Mouse (Mus musculus) skeletal muscle tissue, adult 2 months (tissue): ENCODE results near the gene Naaladl2.

Source experiments
- DNase-seq: peaks from one replicate; pipeline ENCODE4 v3.0.0-alpha.2; 2012; ENCODE audit warnings: low read depth, low spot score

The Naaladl2 gene

DNA sequence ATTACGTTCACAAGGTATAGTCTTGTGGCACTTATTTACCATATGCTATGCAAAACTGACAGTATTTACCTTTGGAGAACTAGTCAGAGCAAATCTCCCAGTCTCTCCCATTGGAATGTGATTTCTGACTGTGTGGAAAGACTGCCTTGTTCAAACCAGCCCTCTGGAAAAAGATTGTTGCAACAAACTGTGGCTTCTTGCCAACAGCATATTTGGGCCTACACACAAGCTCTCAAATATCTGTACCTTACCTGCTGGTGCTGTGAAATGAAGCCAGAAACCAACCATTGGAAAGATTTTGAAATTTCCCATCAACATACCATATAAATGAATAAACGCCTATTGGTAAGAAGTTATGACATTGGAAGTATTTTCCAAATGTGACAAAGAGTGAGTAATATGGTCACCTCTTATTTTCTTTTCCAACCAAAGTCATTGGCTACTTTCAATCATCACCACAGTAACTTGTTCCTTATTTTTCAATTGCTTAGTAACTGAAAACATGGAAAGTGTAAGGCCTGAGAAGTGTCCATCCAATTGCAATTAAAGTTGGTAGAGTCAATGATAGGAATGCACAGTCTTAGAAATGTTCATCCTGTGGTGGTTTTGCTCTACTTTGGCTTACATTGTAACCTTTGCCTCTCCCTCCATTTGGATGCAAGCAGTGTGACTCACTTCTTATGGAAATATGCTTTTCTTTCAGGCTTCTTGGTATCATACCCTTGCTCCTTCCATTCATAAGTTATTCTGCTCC lies 453.7 kb downstream of the Naaladl2 start:
- DNase-seq: no peak

DNA sequence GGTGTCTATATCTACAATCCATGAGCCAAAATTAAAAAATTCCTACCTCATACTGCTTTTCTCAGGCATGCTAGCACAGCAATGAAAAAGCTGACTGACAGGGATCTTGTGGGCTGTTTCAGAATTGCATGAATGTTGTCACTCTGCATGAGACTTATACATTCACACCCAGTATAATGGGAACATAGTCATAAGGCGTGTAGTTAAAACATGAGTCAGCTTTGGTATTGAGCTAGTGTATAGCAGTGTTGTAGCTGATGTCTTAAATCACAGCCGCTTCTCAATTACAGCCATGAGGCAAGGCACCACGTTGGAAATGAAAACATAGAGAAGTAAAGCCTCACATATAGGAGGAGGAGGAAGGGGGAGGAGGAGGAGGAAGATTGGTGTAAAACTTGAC lies 473.6 kb downstream of the Naaladl2 start:
- DNase-seq: no peak

GRCm38 (mm10) chr3:24668052-24668916 lies 475.8 kb downstream of the Naaladl2 start:
- DNase-seq: no peak

- DNase-seq: no peak
These were observed 478.7 kb downstream of the Naaladl2 start for GRCm38 (mm10) chr3:24665408-24665807.

GRCm38 (mm10) chr3:24663749-24664148 lies 480.3 kb downstream of the Naaladl2 start:
- DNase-seq: no peak

DNA sequence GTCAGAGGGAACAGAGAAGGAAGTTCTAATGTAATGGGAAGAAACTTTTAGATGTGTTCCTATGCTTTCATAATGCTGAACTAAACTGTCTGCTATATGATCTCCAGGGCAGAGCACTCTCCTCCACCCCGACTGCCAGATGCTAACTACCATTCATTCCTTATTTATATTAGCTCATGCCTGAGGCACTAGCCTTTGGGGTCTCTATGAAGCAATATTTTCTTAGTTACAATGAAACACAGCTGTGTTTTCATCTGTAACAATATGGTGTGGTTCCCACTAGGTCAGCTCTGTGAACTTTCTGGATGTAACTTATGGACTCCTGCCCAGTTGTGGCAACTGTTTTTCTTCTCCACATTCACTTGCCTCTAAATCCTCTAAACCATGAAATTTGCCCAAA lies 514.0 kb downstream of the Naaladl2 start:
- DNase-seq: peak; percentile 16

DNA sequence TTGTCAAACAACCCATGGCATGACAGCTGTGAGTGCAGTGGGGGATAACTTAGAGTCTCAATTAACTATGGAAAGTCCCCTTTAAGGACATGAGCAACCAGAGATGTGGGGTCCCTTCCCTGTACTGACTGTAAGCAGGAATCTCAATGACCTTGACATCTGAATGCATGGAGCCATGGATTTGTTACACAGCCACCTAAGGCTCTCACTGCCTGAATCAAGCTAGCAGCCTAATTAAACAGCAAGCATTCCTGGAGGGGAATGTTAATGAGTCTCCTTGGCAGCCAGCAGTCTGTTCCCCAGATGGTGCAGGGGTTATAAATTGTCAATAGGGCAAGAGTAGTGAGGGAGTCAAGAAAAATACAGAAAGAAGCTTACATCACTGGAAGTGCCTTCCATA lies 538.6 kb downstream of the Naaladl2 start:
- no peak for DNase-seq

DNA sequence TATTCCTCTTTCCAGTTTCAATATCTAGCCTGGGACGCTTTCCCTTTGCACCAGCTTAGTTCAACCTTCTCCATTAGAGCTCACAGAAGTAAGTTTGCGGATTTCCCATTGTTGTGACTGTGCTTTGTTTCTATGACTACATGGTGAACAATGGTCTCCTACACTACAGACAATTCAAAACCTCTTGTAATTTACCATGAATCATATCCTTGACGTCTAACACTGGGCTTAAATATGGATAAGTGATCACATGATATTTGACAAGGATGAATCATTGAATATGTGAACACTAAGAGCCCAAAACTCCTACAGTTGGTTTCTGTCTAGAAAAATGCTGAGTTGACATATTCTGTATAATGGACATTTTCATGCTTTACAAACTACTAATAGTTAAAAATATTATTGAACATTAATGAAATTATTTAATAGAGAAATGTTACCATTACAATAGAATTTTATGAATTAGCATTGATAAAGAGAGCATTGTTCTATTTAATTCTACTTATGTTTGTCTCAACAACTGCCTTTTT lies 539.2 kb downstream of the Naaladl2 start:
- no peak for DNase-seq

- DNase-seq: no peak
These were observed 548.6 kb downstream of the Naaladl2 start for GRCm38 (mm10) chr3:24595447-24595846.

DNA sequence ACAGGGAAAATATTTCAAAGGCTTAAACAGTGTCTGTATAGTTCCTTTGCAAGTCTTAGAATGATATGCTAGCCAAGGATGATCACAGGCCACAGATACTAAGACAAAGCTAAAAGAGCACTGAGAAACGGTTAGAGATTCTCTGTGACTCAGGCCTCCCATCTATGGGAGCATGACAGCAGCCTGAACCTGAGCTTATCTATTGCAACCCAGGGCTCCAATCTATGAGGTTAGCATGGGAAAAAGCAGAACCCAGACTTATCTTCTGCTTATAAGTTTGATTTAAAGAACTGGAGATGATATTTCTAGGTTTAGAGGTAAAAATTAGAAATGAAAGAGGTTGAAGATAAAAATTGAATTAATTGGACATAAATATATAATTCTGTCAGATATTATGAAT lies 587.4 kb downstream of the Naaladl2 start:
- DNase-seq: no peak

- DNase-seq: no peak
These were observed 590.4 kb downstream of the Naaladl2 start for GRCm38 (mm10) chr3:24553701-24554100.

DNA sequence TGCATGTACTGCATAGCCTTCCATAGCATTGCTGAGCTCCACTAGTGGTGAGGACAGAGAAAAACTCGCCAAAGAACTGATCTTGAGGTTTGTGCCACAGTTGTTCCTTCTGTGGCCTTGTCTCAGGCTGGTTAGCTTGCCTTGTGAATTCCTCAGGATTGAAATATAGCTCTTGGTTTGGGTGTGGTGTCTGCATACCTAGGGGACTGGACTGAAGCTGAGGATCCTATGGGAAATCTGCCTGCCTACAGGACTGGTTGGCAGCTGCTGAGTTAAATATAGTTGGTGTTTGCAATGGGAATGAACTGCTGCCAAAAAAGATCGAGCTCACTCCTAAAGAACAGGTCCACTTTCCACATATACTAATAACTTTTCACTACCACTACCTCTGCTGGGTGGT lies 591.4 kb downstream of the Naaladl2 start:
- no peak for DNase-seq

DNA sequence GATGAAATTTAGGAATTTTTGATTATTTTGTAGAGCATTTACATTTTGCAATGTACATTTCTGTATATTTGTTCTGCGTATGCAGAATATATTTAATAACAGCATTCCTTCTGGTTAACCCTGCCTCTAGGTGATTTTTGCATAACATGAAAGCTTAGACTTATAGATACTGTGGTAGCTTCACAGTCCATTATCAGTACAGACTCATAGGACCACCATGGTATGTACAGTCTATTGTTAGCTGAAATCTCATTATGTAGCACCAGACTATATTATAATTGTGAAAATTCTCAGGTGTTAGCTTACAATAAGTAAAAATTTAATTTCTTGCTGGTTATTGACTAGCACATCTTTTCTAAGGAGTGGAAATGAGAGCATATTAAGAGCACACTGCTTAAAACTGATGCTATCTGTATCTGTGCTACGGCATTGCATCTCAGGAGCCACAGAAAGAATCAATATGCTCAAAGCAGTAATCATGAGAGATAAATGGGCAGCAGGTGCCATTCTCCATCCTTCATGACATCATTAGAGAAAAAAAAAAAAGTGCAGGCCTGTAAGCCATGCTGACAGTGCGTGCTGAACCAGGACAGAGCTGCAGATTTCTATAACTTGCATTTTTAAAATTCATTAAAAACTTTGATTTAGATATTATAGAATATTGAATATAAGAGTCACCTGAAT lies 610.1 kb downstream of the Naaladl2 start:
- DNase-seq: no peak

DNA sequence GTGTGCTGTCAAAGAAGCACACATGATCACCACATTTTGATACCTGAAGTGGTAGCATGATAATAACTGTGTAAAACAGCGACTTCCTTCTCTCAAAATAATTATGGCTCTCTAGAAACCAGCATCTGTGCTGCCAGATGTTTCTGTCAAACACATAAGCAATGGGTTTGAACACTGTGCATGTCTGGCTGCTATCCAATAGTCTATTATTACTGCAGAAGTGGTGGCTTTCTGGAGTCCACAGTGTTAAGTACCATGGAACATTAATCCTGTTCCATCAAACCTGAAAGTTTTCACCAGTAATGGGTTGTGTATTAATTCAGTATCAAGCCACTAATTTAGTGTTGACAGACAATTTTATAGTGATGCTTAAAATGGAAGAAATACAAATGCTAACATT lies 629.1 kb downstream of the Naaladl2 start:
- no peak for DNase-seq

- no peak for DNase-seq
These were observed 657.5 kb downstream of the Naaladl2 start for GRCm38 (mm10) chr3:24486456-24487112.

GRCm38 (mm10) chr3:24463941-24464340 lies 680.1 kb downstream of the Naaladl2 start:
- DNase-seq: no peak

GRCm38 (mm10) chr3:24440621-24441020 lies 703.4 kb downstream of the Naaladl2 start:
- no peak for DNase-seq

- peak; percentile 32 for DNase-seq
These were observed 711.3 kb downstream of the Naaladl2 start for GRCm38 (mm10) chr3:24432761-24433160.

DNA sequence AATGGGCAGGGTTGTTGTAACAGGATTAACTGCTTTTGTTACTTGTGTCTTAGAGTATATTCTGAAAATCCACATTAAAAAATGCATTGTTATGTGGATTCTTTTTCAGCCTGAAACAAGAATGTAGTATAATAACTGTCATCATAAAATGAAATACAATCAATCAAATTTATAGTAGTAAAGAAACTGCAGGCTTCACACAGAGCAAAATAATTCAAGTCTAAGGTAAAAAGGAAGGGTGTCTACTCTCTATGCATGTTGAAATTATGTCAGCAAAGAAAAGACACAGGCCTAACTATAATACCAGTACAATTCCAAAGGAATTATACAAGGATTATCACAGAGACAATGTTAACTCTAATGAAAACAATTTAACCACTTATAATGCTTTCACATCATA lies 752.3 kb downstream of the Naaladl2 start:
- no peak for DNase-seq

DNA sequence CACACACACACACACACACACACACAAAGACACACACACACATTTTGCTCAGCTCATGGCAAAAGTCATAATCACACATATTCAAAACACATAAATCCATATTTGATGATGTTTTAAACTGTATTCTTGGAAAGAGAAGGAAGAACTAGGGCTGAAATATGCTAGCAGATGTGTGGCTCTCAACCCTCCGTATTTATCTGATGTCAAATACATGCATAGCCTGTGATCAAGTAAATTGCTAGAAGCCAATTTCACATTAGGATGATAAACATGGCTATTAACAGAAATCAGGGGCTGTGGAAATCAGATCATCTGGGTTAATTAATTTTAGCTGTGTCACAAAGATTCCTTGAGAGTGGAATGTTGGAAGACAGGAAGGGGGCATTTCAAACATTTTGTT lies 752.8 kb downstream of the Naaladl2 start:
- DNase-seq: no peak

- no peak for DNase-seq
These were observed 789.1 kb downstream of the Naaladl2 start for GRCm38 (mm10) chr3:24355010-24355409.
